Mouse (Mus musculus): ENCODE measurements around the gene Olfr67. TPM values are rescaled to one million over a fixed set of nuclear protein-coding genes. Genes with fewer than 3 reads are reported as not detected.
"Not testable (repeated sequence)": the region's sequence is repeated elsewhere in the genome, so short reads cannot be mapped to it uniquely, and the experiment has no call there.

The Olfr67 gene
- total RNA-seq (2022): not detected

DNA sequence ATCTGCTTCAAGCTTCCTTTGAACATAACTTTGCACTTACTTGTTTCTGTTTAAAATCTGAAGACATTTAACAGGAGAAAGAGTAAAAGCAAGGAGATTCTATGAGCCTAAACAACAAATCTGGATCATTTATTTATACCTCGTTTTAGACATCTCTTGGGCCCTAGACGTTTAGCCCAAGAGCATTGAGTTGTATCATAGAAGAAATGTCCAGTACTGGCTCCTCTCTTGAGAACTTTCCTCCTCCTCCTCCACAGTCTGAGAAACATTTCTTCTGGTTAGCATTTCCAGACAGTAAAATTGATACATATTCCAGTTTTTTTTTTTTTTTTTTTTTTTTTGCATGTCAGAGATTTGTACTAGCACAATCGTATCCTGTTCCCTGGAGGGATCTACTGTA, at the start of gene Olfr67:
Olfr67 (minus strand) TSS at position 101 of the 400 bp plus-strand sequence.
- no peak for DNase-seq (ENCODE audit: low spot score in 2 of 2)

DNA sequence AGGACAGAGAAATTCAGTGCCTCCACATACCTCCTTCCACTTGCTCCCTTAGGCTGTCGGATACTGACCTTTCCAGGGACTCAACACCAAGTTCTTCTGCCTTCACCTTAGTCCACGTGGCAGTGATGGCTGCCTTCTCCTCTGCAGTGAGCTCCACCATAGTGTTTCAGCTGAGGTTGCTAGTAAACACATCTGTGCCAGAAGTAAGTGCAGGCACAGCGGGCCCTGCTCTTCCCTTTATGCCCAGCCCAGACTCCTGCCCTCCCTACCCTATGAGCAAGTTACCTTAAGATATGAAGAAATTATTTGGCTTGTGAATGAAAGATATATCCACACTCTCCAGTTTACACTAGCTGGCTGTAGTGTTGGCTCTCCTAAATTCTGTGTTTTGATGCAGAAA, 48.6 kb upstream of the Olfr67 start, which contains the start of gene Hbb-bh2:
Hbb-bh2 (minus strand) TSS at position 253 of the 400 bp plus-strand sequence.
- DNase-seq (ENCODE audit: low spot score in 2 of 2): no peak

DNA sequence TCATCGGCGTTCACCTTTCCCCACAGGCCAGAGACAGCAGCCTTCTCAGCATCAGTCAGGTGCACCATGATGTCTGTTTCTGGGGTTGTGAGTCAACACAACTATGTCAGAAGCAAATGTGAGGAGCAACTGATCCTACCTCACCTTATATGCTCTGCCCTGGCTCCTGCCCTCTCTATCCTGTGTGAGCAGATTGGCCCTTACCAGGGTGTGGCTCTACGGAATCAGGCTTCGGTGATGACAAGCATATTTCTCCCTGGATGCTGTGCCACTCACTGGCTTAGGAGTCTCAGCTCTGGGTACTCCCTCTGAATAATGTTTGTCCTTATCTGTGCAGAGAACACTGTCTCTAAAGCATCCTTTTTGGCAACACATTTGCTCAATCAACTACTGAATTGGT, 36.2 kb upstream of the Olfr67 start, which contains the start of gene Hbb-bs:
Hbb-bs (minus strand) TSS at position 289 of the 400 bp plus-strand sequence.
- no peak for DNase-seq (ENCODE audit: low spot score in 2 of 2)

DNA sequence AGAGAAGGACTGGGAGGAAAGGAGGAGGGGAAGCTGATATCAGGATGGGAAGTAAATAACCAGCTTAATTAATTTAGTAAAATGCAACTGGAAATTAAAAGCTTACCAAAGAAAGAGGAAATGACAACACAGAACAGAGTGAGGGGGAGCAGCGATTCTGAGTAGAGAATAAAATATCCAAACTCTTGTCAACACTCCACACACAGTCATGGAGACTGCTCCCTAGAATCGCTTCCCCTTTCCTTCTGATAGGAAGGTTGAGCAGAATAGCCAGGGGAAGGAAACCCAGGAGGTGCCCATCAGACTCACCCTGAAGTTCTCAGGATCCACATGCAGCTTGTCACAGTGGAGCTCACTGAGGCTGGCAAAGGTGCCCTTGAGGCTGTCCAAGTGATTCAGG, 35.5 kb upstream of the Olfr67 start:
- DNase-seq (ENCODE audit: low spot score in 2 of 2): not testable (repeated sequence)

DNA sequence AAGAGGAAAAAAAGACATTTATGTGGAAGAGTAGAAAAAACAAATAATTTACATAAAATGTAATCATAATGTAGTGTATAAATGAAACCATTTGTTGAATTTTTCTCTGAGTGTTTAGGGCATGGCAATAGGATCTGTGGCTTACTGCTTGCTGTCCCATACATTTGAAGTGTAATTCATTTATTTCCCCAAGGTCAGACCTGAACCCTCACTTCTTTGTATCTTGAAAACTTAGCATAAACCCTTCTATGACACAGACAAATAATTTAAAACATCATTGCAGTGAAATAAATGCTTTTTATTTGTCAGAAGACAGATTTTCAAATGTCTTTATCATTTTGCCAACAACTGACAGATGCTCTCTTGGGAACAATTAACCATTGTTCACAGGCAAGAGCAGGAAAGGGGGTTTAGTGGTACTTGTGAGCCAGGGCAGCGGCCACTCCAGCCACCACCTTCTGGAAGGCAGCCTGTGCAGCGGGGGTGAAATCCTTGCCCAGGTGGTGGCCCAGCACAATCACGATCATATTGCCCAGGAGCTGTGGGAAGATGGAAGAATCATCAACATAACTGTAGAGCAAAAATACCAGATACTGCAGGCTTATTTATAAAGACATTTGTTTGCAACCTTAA, 34.8 kb upstream of the Olfr67 start:
- no peak for DNase-seq (ENCODE audit: low spot score in 2 of 2)

DNA sequence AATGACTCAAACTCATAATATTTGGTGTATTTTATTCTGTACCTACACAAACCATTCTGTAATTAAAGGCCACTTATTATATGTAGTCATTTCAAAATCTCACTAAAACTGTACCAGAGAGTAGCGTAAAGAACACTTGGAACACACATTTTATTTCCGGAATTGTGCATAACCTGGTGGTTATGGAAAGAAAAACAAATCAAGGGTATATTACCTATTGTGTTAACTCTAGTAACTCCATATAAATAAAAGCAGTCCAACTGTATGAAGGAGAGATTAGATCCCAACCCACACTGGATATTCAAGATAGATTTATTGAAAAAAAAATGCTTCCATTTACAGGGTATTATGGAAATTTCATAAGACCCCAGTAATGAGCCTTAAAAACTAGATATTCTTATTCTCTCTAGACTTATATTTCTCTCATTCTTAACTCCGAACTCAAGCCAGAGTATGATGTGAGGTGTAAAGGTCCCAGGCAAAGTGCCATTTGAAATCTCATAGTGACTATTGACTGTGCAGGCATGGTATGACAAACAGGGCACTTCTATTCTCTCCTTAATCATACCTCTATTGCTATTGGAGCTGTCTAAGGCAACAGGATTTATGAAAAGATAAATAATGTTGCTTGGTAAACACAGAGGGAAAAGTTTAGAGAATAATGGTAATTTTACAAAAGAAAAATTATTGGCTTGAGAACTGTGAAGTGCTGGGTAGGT, 34.1 kb upstream of the Olfr67 start:
- no peak for DNase-seq (ENCODE audit: low spot score in 2 of 2)

DNA sequence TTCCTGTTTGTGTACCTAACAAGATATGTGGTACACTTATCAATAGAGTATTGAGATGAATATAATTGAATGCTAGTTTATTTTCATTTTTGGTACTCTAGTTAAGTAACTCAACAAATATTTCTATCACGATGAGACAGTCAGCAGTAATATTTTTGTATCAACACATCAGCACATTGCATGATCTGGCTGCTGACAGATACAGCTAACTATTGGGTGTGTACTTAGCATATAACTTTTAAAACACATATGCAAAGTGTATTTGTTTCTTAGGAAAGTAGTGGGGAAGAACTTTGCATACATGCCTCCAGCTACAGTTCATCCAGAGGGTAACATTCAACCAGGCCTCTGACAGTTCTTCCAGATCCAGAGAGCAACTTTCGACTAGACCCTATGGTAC, 33.0 kb upstream of the Olfr67 start:
- no peak for DNase-seq (ENCODE audit: low spot score in 2 of 2)

DNA sequence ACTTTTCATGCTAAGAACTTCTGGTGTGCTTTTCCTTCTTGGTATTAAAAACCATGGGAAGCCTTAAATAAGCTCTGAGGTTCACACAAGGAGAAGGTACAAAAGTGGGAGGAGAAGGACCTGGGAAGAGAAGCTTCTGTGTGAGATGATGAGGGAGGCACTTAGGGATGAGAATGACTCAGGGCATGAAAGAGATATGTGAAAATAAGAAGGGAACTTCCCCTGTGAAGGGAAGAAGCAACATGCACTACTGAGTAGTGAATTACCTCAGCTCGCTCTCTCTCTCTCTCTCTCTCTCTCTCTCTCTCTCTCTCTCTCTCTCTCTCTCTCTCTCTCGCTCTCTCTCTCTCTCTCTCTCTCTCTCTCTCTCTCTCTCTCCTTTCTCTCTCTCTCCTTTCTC, 23.5 kb upstream of the Olfr67 start:
- not testable (repeated sequence) for DNase-seq (ENCODE audit: low spot score in 2 of 2)

DNA sequence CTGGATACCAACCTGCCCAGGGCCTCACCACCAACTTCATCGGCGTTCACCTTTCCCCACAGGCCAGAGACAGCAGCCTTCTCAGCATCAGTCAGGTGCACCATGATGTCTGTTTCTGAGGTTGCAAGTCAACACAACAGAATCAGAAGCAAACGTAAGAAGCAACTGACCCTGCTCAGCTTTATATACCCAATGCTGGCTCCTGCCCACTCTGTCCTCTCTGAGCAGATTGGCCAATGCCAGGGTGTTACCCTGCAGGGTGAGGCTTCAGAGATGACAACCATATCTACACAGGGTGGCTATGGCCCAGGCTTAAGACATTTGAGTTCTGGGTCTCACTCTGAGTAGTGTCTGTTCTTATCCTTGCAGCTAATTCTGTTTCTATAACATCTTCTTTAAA, 22.1 kb upstream of the Olfr67 start, which contains the start of gene Hbb-bt:
Hbb-bt (minus strand) TSS at position 231 of the 400 bp plus-strand sequence.
- DNase-seq (ENCODE audit: low spot score in 2 of 2): no peak

DNA sequence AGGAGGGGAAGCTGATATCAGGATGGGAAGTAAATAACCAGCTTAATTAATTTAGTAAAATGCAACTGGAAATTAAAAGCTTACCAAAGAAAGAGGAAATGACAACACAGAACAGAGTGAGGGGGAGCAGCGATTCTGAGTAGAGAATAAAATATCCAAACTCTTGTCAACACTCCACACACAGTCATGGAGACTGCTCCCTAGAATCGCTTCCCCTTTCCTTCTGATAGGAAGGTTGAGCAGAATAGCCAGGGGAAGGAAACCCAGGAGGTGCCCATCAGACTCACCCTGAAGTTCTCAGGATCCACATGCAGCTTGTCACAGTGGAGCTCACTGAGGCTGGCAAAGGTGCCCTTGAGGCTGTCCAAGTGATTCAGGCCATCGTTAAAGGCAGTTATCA, 21.5 kb upstream of the Olfr67 start:
- DNase-seq (ENCODE audit: low spot score in 2 of 2): not testable (repeated sequence)

DNA sequence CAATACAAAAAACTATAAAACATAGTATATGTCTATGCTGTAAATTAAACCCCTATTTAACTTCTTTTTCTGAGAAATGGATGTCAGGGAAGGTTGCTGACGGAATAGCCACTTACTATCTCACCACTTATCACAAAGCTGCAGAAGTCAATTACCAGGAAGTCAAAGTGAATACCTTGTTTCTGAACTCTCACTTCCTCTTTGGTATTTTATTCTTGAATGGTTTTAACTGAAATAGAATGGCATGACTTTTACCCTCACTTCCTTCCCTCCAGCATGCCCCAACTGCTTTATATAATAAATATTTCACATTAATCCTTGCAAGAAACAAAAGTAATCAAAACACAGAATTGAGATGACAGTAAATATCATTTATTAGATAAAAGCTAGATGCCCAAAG, 20.6 kb upstream of the Olfr67 start:
- no peak for DNase-seq (ENCODE audit: low spot score in 2 of 2)

DNA sequence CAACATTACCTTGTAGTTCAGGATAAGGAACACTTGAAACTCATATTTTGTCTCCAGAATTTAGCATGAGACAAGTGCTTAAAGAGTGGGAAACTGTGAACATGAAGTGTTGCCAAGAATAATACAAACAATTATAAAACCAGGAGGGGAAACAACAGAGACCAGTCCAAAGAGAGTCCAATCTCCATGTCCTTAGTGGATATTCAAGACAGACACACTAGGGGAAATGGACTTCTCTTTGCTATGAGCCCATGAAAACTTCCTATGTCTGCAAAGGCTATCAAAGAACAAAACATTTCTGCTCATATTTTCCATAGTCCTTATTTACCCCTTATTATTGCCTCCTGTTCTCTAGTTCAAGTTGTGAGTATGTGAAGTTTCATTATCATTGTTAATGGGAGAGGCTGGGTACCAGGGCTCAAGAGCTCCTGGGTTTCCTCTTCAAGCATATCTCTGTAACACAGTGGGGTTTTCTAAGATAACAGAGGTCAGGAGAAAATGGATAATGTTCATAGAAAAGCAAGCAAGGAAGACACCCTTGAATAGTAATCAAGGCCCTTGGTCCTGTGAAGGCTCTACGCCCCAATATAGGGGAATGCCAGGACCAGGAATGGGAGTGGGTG, 19.7 kb upstream of the Olfr67 start:
- no peak for DNase-seq (ENCODE audit: low spot score in 2 of 2)

DNA sequence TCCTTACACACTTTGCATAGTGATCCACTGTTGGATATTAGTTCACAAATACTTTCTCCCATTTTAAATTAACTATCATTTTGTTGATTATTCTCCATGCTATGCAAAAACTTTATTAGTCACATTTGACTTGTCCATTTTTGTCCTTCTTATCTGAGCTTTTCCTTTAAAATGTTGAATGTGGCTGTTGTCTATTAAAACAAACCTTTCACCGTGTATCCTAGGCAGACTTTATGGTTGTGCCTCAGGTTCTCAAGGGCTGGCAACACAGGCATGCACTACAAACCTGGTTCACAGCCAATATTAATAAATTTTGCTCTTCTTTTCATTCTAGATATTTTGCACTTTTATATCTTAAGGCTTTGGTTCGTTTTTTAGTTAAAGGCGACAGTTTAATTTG, 19.1 kb upstream of the Olfr67 start:
- DNase-seq (ENCODE audit: low spot score in 2 of 2): no peak

DNA sequence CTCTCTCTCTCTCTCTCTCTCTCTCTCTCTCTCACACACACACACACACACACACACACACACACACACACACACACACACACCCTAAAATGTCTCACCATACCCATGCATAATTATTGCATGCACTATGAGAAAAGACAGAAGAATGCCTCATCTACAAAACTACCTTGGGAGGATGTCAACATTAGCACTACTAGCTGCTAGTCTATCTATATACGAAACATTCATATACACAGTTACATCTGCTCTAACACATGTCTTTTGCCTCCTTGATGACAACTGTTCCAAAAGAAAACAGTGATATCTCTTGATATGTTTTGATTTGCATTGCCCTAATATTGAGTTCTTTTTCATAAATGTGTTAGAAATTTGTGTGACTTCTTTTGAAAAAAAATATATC, 18.7 kb upstream of the Olfr67 start:
- no peak for DNase-seq (ENCODE audit: low spot score in 2 of 2)

DNA sequence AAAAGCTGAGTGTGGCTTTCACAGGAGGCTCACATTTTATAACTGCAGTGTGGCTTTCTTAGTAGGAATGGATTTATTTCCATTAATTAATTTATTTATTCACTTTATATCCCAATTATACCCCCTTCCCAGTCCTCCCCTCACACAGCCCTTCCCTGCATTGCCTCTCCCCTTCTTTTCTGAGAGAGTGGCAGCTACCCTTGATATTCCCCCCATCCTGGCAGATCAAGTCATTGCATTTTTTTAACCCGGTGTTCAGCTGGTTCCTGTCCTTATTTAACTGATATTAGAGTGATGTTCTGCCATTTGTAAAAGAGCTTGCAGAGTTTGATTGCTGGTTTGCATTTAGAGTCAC, 18.2 kb upstream of the Olfr67 start:
- no peak for DNase-seq (ENCODE audit: low spot score in 2 of 2)

DNA sequence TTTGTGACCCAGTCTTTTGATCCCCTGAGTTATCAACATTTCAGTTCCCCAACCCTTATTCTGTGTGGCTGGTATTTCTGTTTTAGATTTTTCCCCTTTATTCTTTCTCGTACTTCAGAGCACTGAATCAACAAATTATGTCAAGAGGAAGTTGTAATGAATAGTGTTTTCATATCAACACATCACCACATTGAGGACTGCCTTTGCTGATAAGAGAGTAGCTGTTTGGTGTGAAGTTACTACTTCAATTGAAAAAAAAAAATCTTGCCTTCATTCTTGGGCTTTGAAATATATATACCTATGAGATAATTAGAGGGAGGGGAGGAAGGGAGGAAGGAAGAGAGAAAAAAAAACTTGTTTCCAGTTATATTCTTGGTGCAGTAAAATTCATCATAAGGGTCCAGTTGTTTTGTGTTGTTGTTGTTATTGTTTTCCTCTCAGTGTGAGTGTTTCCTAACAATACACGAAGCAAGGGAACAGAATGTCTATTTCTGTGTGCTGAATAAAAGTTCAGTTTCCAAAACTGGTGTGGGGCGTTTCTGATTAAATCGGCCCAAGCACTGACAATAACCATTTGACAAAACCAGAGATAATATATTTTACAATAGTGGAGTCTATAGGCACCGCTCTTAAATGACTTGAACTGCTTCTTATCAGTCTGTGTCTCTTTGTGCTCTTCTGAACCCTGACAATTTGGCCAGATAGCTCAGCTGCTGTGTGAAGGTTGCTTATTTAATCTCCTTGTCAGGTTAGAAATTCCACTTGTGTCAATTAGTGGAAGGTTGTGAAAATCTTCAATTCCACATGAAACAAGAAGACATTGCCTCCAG, 17.6 kb upstream of the Olfr67 start:
- no peak for DNase-seq (ENCODE audit: low spot score in 2 of 2)

DNA sequence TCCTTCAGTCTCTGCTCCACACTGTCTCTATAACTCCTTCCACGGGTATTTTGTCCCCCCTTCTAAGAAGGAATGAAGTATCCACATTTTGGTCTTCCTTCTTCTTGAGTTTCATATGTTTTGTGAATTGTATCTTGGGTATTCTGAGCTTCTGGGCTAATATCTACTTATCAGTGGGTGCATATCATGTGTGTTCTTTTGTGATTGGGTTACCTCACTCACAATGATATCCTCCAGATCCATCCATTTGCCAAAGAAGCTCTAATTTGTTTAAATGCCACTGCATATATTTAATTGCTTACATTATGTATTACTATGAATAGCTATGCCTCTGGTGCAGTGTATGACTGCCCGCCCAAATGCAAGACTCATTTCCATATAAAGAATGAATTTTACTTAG, 16.5 kb upstream of the Olfr67 start:
- not testable (repeated sequence) for DNase-seq (ENCODE audit: low spot score in 2 of 2)

DNA sequence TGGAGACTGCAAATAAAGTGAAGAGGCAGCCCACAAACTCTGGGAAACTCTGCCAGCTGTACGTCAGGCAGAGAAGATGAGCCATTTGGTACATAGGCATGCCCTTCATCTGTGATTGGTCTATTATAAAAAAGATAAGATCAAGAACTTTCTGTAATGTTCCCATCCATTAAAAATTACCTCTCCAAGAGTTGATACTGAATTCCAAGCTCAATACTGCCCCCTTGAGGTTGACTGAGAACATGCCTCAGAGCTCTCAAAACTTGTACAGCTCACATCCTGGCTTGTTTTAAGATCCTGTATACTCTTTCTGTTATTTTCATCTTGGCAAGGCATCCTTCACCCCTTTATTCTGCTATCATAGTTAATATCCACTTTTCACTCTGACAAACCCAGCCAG, 15.2 kb upstream of the Olfr67 start:
- DNase-seq (ENCODE audit: low spot score in 2 of 2): no peak

DNA sequence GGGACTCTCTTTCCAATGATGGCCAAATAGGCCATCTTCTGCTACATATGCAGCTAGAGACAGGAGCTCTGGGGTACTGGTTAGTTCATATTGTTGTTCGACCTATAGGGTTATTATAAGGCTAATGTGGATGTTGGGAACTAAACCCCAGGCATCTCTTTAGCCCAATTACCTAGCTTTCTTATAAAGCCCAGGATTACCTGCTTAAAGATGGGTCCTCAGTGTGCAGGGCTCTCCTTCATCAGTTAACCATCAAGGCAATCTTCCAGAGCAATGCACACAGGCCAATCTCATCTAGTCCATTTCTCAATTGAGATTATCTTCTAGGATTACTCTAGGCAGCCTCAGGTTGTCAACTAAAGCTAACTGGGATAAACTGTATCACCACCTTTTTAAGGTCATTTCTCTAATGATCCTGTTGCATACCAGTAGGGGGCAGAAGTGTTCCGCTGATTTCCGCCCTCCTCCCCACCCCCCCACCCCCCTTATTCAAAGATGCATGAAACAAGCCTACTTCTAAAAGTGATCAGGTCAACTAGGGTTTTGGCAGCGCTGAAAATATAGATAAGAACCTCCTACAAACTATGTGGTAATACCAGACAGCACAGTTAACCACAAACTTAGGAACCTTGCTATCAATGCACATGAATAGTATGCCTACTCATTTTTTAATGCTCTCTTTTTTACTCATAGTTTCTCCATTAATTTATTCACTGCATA, 1.2 kb upstream of the Olfr67 start:
- DNase-seq (ENCODE audit: low spot score in 2 of 2): no peak

DNA sequence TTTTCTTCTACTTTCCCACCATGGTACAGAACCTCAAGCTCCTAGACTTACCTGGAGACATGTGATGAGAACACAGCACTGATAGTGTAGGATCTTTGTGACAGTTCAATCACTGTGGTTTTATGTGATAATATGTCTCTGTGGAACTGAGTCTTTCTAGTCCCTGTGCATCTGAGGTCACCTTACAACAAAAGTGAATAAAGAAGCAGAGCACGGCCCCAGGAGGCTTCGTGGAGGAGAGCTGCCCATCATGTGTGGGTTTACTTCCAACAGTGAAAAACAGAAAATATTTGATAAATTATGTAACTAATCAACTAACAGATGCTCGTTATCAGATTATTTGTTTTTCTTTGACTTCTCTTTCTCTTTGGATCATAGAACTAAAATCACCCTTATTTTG, 12.0 kb downstream of the Olfr67 start, which contains the start of gene Olfr68:
Olfr68 (minus strand) TSS at position 101 of the 400 bp plus-strand sequence.
- no peak for DNase-seq (ENCODE audit: low spot score in 2 of 2)

DNA sequence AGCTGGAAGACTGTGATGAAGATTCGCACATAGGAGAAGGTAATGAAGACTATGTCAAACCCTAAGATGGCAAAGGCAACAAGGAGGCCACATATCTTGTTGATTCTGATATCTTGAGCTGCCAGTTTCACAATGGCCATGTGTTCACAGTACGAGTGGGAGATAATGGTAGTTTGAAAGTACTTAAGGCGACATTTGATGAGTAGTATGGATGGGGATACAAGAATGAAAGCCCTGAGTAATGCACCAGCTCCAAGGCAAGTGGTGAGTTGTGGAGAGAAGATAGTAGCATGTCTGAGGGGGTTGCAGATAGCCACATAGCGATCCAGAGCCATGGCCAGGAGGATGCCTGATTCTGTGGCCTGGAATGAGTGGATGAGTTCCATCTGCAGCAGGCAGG, 14.0 kb downstream of the Olfr67 start:
- not testable (repeated sequence) for DNase-seq (ENCODE audit: low spot score in 2 of 2)
